Mouse (Mus musculus) limb, embryonic 13.5 days (tissue): ENCODE results near the gene Olfr1491. TPM values are rescaled to one million over a fixed set of nuclear protein-coding genes. Genes with fewer than 3 reads are reported as not detected.

ENCODE experiments used
- ATAC-seq: fragments of 200-750 bp; cut with Nextera tagmentation; 2 replicates; pipeline ENCODE4 v1.8.0; 2017; ENCODE audit warnings: low read depth, moderate number of reproducible peaks, moderate TSS enrichment; ENCODE audit not compliant: low FRiP score
- H3K27ac ChIP-seq: fragments of 300-500 bp; sonication (generic); 2 replicates; pipeline ENCODE4 v1.5.1; 2015; ENCODE audit warnings: inconsistent platforms, mild to moderate bottlenecking, moderate library complexity
- H3K27me3 ChIP-seq: fragments of 300-500 bp; sonication (generic); 2 replicates; pipeline ENCODE4 v1.6.1; 2015; ENCODE audit warnings: mild to moderate bottlenecking, inconsistent platforms
- H3K36me3 ChIP-seq: fragments of 300-500 bp; sonication (generic); 2 replicates; pipeline ENCODE4 v1.6.1; 2015; ENCODE audit warnings: inconsistent platforms, mild to moderate bottlenecking, moderate library complexity
- H3K4me1 ChIP-seq: fragments of 300-500 bp; sonication (generic); 2 replicates; pipeline ENCODE4 v1.6.1; 2015; ENCODE audit warnings: inconsistent platforms
- H3K4me2 ChIP-seq: fragments of 300-500 bp; sonication (generic); replicated peaks from 2 replicates; pipeline ENCODE4 v1.6.1; 2015; ENCODE audit warnings: inconsistent platforms, mild to moderate bottlenecking, moderate library complexity
- H3K4me3 ChIP-seq: fragments of 300-500 bp; sonication (generic); 2 replicates; pipeline ENCODE4 v1.5.1; 2015; ENCODE audit warnings: moderate library complexity, mild to moderate bottlenecking, inconsistent platforms
- H3K9ac ChIP-seq: fragments of 300-500 bp; sonication (generic); 2 replicates; pipeline ENCODE4 v1.6.1; 2015; ENCODE audit warnings: mild to moderate bottlenecking, inconsistent platforms
- H3K9me3 ChIP-seq: fragments of 300-500 bp; sonication (generic); 2 replicates; pipeline ENCODE4 v1.6.1; 2016; ENCODE audit warnings: inconsistent platforms
- WGBS: fragments of 180-500 bp; shearing (Covaris S2); methylation state at CpG from one replicate; pipeline ENCODE4 v1.1.7; 2015; 5-methylcytosine and 5-hydroxymethylcytosine counted together
- polyA plus RNA-seq: library from polyadenylated mRNA; unstranded; fragments of >200 nt; fragmentation: Nextera tagmentation; extraction: Ambion mirVana; gene quantifications from 2 replicates; pipeline ENCODE4 v1.2.1, GENCODE M21; 2015

Olfr1491 gene
- not detected in 2 replicates for polyA plus RNA-seq

- WGBS, result 76% methylated on average over 3 of the region's 3 CpGs
- H3K4me2 ChIP-seq, result no peak within 1 kb of the TSS
- H3K27ac ChIP-seq, result no peak within 1 kb of the TSS
- no peaks in the 10 kb centered on the region for H3K27me3 ChIP-seq
- no peaks in the 10 kb centered on the region for H3K9me3 ChIP-seq
- ATAC-seq, result no peak
- H3K4me3 ChIP-seq, result no peak within 1 kb of the TSS
- H3K9ac ChIP-seq, result no peak within 1 kb of the TSS
- H3K4me1 ChIP-seq, result no peaks in the 10 kb centered on the region
- no peaks in the 10 kb centered on the region for H3K36me3 ChIP-seq
These were observed at the start of gene Olfr1491 for GRCm38 (mm10) chr19:13696968-13697367. Gene Olfr1491, plus strand, starts transcription at chr19:13697268.

GRCm38 (mm10) chr19:13650791-13651190 is 46.3 kb upstream of the Olfr1491 start, which contains the start of gene Olfr1490:
Gene Olfr1490, plus strand, starts transcription at chr19:13651091.
- Histone ChIP-seq H3K9ac (no peak within 1 kb of the TSS), H3K27ac (no peak within 1 kb of the TSS), H3K4me1 (no peaks in the 10 kb centered on the region), H3K27me3 (no peaks in the 10 kb centered on the region), H3K4me2 (no peak within 1 kb of the TSS), H3K4me3 (no peak within 1 kb of the TSS), H3K9me3 (no peaks in the 10 kb centered on the region), H3K36me3 (no peaks in the 10 kb centered on the region)
- 67% methylated on average over 1 of the region's 1 CpGs for WGBS
- no peak for ATAC-seq

- no peak within 1 kb of the TSS for H3K4me2 ChIP-seq
- H3K27ac ChIP-seq, result no peak within 1 kb of the TSS
- no peak within 1 kb of the TSS for H3K9ac ChIP-seq
- H3K27me3 ChIP-seq, result no peaks in the 10 kb centered on the region
- no peaks in the 10 kb centered on the region for H3K36me3 ChIP-seq
- no peak for ATAC-seq
- no peaks in the 10 kb centered on the region for H3K4me1 ChIP-seq
- no peak within 1 kb of the TSS for H3K4me3 ChIP-seq
- H3K9me3 ChIP-seq, result no peaks in the 10 kb centered on the region
- 61% methylated on average over 2 of the region's 2 CpGs for WGBS
These were observed 25.9 kb downstream of the Olfr1491 start, which contains the start of gene Olfr1493-ps1 for GRCm38 (mm10) chr19:13722978-13723377. Gene Olfr1493-ps1, plus strand, starts transcription at chr19:13723278.

- no peak for ATAC-seq
- H3K4me1 ChIP-seq, result no peaks in the 10 kb centered on the region
- no peak within 1 kb of the TSS for H3K4me2 ChIP-seq
- H3K27me3 ChIP-seq, result no peaks in the 10 kb centered on the region
- 78% methylated on average over 4 of the region's 4 CpGs for WGBS
- H3K9me3 ChIP-seq, result no peaks in the 10 kb centered on the region
- no peak within 1 kb of the TSS for H3K4me3 ChIP-seq
- no peak within 1 kb of the TSS for H3K27ac ChIP-seq
- no peak within 1 kb of the TSS for H3K9ac ChIP-seq
- H3K36me3 ChIP-seq, result no peaks in the 10 kb centered on the region
These were observed 42.4 kb downstream of the Olfr1491 start, which contains the start of gene Olfr1494 for GRCm38 (mm10) chr19:13739428-13739827. Gene Olfr1494, plus strand, starts transcription at chr19:13739728.

- Histone ChIP-seq H3K36me3 (no peaks in the 10 kb centered on the region), H3K27me3 (no peaks in the 10 kb centered on the region), H3K4me3 (no peak overlapping the region), H3K9ac (no peak overlapping the region), H3K27ac (no peak overlapping the region), H3K4me2 (no peak overlapping the region), H3K4me1 (no peaks in the 10 kb centered on the region), H3K9me3 (no peaks in the 10 kb centered on the region)
- ATAC-seq, result no peak
- 93% methylated on average over 1 of the region's 1 CpGs for WGBS
These were observed 52.3 kb downstream of the Olfr1491 start for GRCm38 (mm10) chr19:13749366-13749765.

Other genes starting within 250 kb of the Olfr1491 start
- gene Olfr1472, start 241.2 kb upstream of the Olfr1491 start, polyA plus RNA-seq, result not detected in 2 replicates
- gene Olfr1474, start 227.7 kb upstream of the Olfr1491 start, polyA plus RNA-seq, result not detected in 2 replicates
- gene Olfr1475, start 217.1 kb upstream of the Olfr1491 start, polyA plus RNA-seq, result not detected in 2 replicates
- gene Olfr1477, start 196.7 kb upstream of the Olfr1491 start, polyA plus RNA-seq, result not detected in 2 replicates
- gene Olfr1480, start 169.4 kb upstream of the Olfr1491 start, polyA plus RNA-seq, result not detected in 2 replicates
- gene Olfr1484, start 113.8 kb upstream of the Olfr1491 start, polyA plus RNA-seq, result not detected in 2 replicates
- gene Olfr1487, start 79.9 kb upstream of the Olfr1491 start, polyA plus RNA-seq, result not detected in 2 replicates
- not detected in 2 replicates for gene Olfr1489, start 65.6 kb upstream of the Olfr1491 start, polyA plus RNA-seq
- not detected in 2 replicates for gene Olfr1490, start 46.2 kb upstream of the Olfr1491 start, polyA plus RNA-seq
- not detected in 2 replicates for gene Olfr1493-ps1, start 26.0 kb downstream of the Olfr1491 start, polyA plus RNA-seq
- not detected in 2 replicates for gene Olfr1494, start 42.5 kb downstream of the Olfr1491 start, polyA plus RNA-seq
- not detected in 2 replicates for gene Olfr1495, start 67.3 kb downstream of the Olfr1491 start, polyA plus RNA-seq
- gene Olfr1496, start 80.6 kb downstream of the Olfr1491 start, polyA plus RNA-seq, result not detected in 2 replicates
- gene Olfr1497, start 100.9 kb downstream of the Olfr1491 start, polyA plus RNA-seq, result not detected in 2 replicates
- not detected in 2 replicates for gene Olfr1499, start 122.2 kb downstream of the Olfr1491 start, polyA plus RNA-seq
- gene Olfr1500, start 133.2 kb downstream of the Olfr1491 start, polyA plus RNA-seq, result not detected in 2 replicates
- gene Olfr1501, start 153.4 kb downstream of the Olfr1491 start, polyA plus RNA-seq, result not detected in 2 replicates
- not detected in 2 replicates for gene Olfr1502, start 164.5 kb downstream of the Olfr1491 start, polyA plus RNA-seq
- not detected in 2 replicates for gene Olfr1504, start 200.7 kb downstream of the Olfr1491 start, polyA plus RNA-seq
- gene Olfr1505, start 216.3 kb downstream of the Olfr1491 start, polyA plus RNA-seq, result not detected in 2 replicates